Mouse (Mus musculus) CD4-positive, CD25-positive, alpha-beta regulatory T cell, adult 2 months (primary cell): ENCODE measurements around the gene Rell1.

Source experiments
- DNase-seq: peaks from one replicate; pipeline ENCODE4 v3.0.0-alpha.2; 2012; ENCODE audit warnings: low read depth, low spot score

Rell1 gene

GRCm38 (mm10) chr5:63968443-63969415 is at the start of gene Rell1:
TSS of gene Rell1 (minus strand) at chr5:63968897.
- DNase-seq, result peak; percentile 97

GRCm38 (mm10) chr5:64012596-64013366 is 44.1 kb upstream of the Rell1 start:
- DNase-seq, result no peak

GRCm38 (mm10) chr5:64006548-64006947 is 37.9 kb upstream of the Rell1 start:
- no peak for DNase-seq

GRCm38 (mm10) chr5:64003302-64003701 is 34.6 kb upstream of the Rell1 start:
- no peak for DNase-seq

- DNase-seq, result no peak
Observed at GRCm38 (mm10) chr5:63993865-63994264, 25.2 kb upstream of the Rell1 start.

- DNase-seq, result no peak
Observed at GRCm38 (mm10) chr5:63990675-63991074, 22.0 kb upstream of the Rell1 start.

GRCm38 (mm10) chr5:63986337-63986736 is 17.6 kb upstream of the Rell1 start:
- DNase-seq, result no peak

GRCm38 (mm10) chr5:63982296-63982695 is 13.6 kb upstream of the Rell1 start:
- DNase-seq, result no peak

- no peak for DNase-seq
Observed at GRCm38 (mm10) chr5:63970991-63971390, 2.3 kb upstream of the Rell1 start.

- no peak for DNase-seq
Observed at GRCm38 (mm10) chr5:63970281-63970732, 1.6 kb upstream of the Rell1 start.

GRCm38 (mm10) chr5:63969476-63970112 is 897 bp upstream of the Rell1 start:
- peak; percentile 40 for DNase-seq

GRCm38 (mm10) chr5:63967591-63968141 is 1.0 kb downstream of the Rell1 start:
- DNase-seq, result peak; percentile 68

GRCm38 (mm10) chr5:63966379-63966778 is 2.3 kb downstream of the Rell1 start:
- no peak for DNase-seq

- DNase-seq, result no peak
Observed at GRCm38 (mm10) chr5:63965946-63966345, 2.8 kb downstream of the Rell1 start.

- DNase-seq, result peak; percentile 59
Observed at GRCm38 (mm10) chr5:63964576-63964975, 4.1 kb downstream of the Rell1 start.

- peak; percentile 54 for DNase-seq
Observed at GRCm38 (mm10) chr5:63961726-63962125, 7.0 kb downstream of the Rell1 start.

GRCm38 (mm10) chr5:63960565-63960964 is 8.1 kb downstream of the Rell1 start:
- DNase-seq, result no peak

- no peak for DNase-seq
Observed at GRCm38 (mm10) chr5:63958963-63959708, 9.6 kb downstream of the Rell1 start.

- no peak for DNase-seq
Observed at GRCm38 (mm10) chr5:63957607-63958006, 11.1 kb downstream of the Rell1 start.

GRCm38 (mm10) chr5:63956411-63956810 is 12.3 kb downstream of the Rell1 start:
- no peak for DNase-seq
